Mouse (Mus musculus) kidney, adult 2 months (tissue): ENCODE results near the gene Cuzd1.

ENCODE experiments used
- CTCF ChIP-seq: fragments of 200-500 bp; conservative IDR thresholded peaks from 2 replicates; pipeline ENCODE4 v1.5.1; 2011; ENCODE audit warnings: low read depth, mild to moderate bottlenecking, control low read depth, low read length, moderate library complexity, mixed read lengths; ENCODE audit not compliant: insufficient read depth, insufficient read length
- POLR2A ChIP-seq: fragments of 200-500 bp; IDR thresholded peaks from one replicate; pipeline ENCODE4 v1.6.1; 2011; ENCODE audit warnings: low read depth, low read length, control low read depth

DNA sequence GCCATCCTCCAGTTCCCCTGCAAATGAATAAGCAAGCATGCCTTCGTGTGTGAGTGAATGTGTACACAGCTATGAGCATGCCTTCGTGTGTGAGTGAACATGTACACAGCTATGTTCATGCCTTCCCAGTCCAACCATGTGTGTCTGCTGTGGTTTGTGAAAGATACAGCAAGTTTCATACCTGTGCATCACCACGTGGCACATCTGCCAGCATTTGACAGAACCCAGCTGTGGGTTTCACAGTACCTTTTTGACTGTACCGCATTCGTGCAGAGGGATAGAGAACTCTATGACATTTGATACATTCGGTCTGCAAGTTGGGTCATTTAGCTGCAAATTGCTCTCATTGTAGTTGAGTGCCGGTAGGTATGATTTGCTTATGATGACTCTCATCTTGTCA lies 7.6 kb downstream of the Cuzd1 start:
- TF ChIP-seq CTCF: no peak
- no peak for TF ChIP-seq POLR2A
